Mouse (Mus musculus) hindbrain, embryonic 10.5 days (tissue): ENCODE measurements around the gene Exoc3l4. TPM values are rescaled to one million over a fixed set of nuclear protein-coding genes. Genes with fewer than 3 reads are reported as not detected.

Experiments used
- DNase-seq: peaks from one replicate; pipeline ENCODE4 v3.0.0-alpha.2; 2017; ENCODE audit warnings: low spot score
- H3K27ac ChIP-seq: fragments of 300-500 bp; sonication (generic); 2 replicates; pipeline ENCODE4 v1.5.1; 2016; ENCODE audit warnings: mild to moderate bottlenecking, moderate library complexity
- H3K27me3 ChIP-seq: fragments of 300-500 bp; sonication (generic); 2 replicates; pipeline ENCODE4 v1.6.1; 2016; ENCODE audit warnings: mild to moderate bottlenecking; ENCODE audit not compliant: poor library complexity, insufficient read depth, severe bottlenecking
- H3K36me3 ChIP-seq: fragments of 300-500 bp; sonication (generic); 2 replicates; pipeline ENCODE4 v1.6.1; 2016; ENCODE audit warnings: mild to moderate bottlenecking, moderate library complexity
- H3K4me1 ChIP-seq: fragments of 300-500 bp; sonication (generic); replicated peaks from 2 replicates; pipeline ENCODE4 v1.6.1; 2016; ENCODE audit warnings: mild to moderate bottlenecking
- H3K4me3 ChIP-seq: fragments of 300-500 bp; sonication (generic); 2 replicates; pipeline ENCODE4 v1.5.1; 2016; ENCODE audit warnings: mild to moderate bottlenecking, moderate library complexity
- H3K9me3 ChIP-seq: fragments of 300-500 bp; sonication (generic); 2 replicates; pipeline ENCODE4 v1.6.1; 2016; ENCODE audit warnings: mild to moderate bottlenecking, moderate library complexity
- WGBS: fragments of 180-500 bp; shearing (Covaris S2); methylation state at CpG from one replicate; pipeline ENCODE4 v1.1.7; 2016; 5-methylcytosine and 5-hydroxymethylcytosine counted together
- polyA plus RNA-seq: library from polyadenylated mRNA; unstranded; fragments of >200 nt; fragmentation: Nextera tagmentation; extraction: Ambion mirVana; gene quantifications from 2 replicates; pipeline ENCODE4 v1.2.1, GENCODE M21; 2016

The Exoc3l4 gene
- 4.7 and 5.4 TPM in 2 replicates for polyA plus RNA-seq

GRCm38 (mm10) chr12:111416921-111417779 lies at the start of gene Exoc3l4:
Gene Exoc3l4 (plus strand): TSS chr12:111417017.
- Histone ChIP-seq H3K9me3 (no peaks in the 10 kb centered on the region), H3K27me3 (peaks cover 66% of the 10 kb centered on the region), H3K4me3 (peak within 1 kb of the TSS; percentile 45), H3K36me3 (no peaks in the 10 kb centered on the region), H3K27ac (peak within 1 kb of the TSS; percentile 64), H3K4me1 (peaks cover 39% of the 10 kb centered on the region)
- WGBS = 4% methylated on average over 17 of the region's 17 CpGs
- no peak for DNase-seq

- Histone ChIP-seq H3K27me3 (no peaks in the 10 kb centered on the region), H3K36me3 (no peaks in the 10 kb centered on the region), H3K4me1 (peaks cover 47% of the 10 kb centered on the region), H3K27ac (no peak overlapping the region), H3K4me3 (no peak overlapping the region), H3K9me3 (no peaks in the 10 kb centered on the region)
- 91% methylated on average over 7 of the region's 7 CpGs for WGBS
- DNase-seq = no peak
These were observed 49.8 kb upstream of the Exoc3l4 start for GRCm38 (mm10) chr12:111367065-111367464.

GRCm38 (mm10) chr12:111370249-111370648 lies 46.6 kb upstream of the Exoc3l4 start:
- H3K36me3 ChIP-seq = no peaks in the 10 kb centered on the region
- no peak for DNase-seq
- peaks cover 41% of the 10 kb centered on the region for H3K4me1 ChIP-seq
- no peaks in the 10 kb centered on the region for H3K27me3 ChIP-seq
- no peaks in the 10 kb centered on the region for H3K9me3 ChIP-seq
- H3K27ac ChIP-seq = no peak overlapping the region
- WGBS = 57% methylated on average over 4 of the region's 4 CpGs
- no peak overlapping the region for H3K4me3 ChIP-seq

GRCm38 (mm10) chr12:111371905-111372304 lies 44.9 kb upstream of the Exoc3l4 start:
- no peak for DNase-seq
- Histone ChIP-seq H3K27ac (no peak overlapping the region), H3K9me3 (no peaks in the 10 kb centered on the region), H3K4me1 (peaks cover 57% of the 10 kb centered on the region), H3K36me3 (no peaks in the 10 kb centered on the region), H3K4me3 (no peak overlapping the region), H3K27me3 (no peaks in the 10 kb centered on the region)
- WGBS = 88% methylated on average over 7 of the region's 7 CpGs

GRCm38 (mm10) chr12:111373411-111373810 lies 43.4 kb upstream of the Exoc3l4 start:
- whole genome bisulfite sequencing = 82% methylated on average over 6 of the region's 6 CpGs
- no peak for DNase-seq
- Histone ChIP-seq H3K4me1 (peaks cover 56% of the 10 kb centered on the region), H3K36me3 (no peaks in the 10 kb centered on the region), H3K9me3 (no peaks in the 10 kb centered on the region), H3K4me3 (no peak overlapping the region), H3K27ac (no peak overlapping the region), H3K27me3 (no peaks in the 10 kb centered on the region)

GRCm38 (mm10) chr12:111374727-111375126 lies 42.1 kb upstream of the Exoc3l4 start:
- WGBS = 87% methylated on average over 10 of the region's 10 CpGs
- Histone ChIP-seq H3K36me3 (no peaks in the 10 kb centered on the region), H3K9me3 (no peaks in the 10 kb centered on the region), H3K4me3 (no peak overlapping the region), H3K4me1 (peaks cover 49% of the 10 kb centered on the region), H3K27ac (no peak overlapping the region), H3K27me3 (no peaks in the 10 kb centered on the region)
- no peak for DNase-seq

GRCm38 (mm10) chr12:111375559-111375958 lies 41.3 kb upstream of the Exoc3l4 start:
- no peaks in the 10 kb centered on the region for H3K27me3 ChIP-seq
- H3K9me3 ChIP-seq = no peaks in the 10 kb centered on the region
- 80% methylated on average over 12 of the region's 12 CpGs for WGBS
- H3K4me1 ChIP-seq = peaks cover 41% of the 10 kb centered on the region
- H3K36me3 ChIP-seq = no peaks in the 10 kb centered on the region
- DNase-seq = no peak
- peak overlapping the region; percentile 96 for H3K4me3 ChIP-seq
- no peak overlapping the region for H3K27ac ChIP-seq

GRCm38 (mm10) chr12:111376053-111376452 lies 40.8 kb upstream of the Exoc3l4 start:
- Histone ChIP-seq H3K27me3 (no peaks in the 10 kb centered on the region), H3K36me3 (no peaks in the 10 kb centered on the region), H3K4me1 (peaks cover 43% of the 10 kb centered on the region), H3K4me3 (peak overlapping the region; percentile 96), H3K27ac (peak overlapping the region; percentile 97; the same call in 1 of the 2 replicates), H3K9me3 (no peaks in the 10 kb centered on the region)
- no peak for DNase-seq
- 55% methylated on average over 6 of the region's 6 CpGs for WGBS

- Histone ChIP-seq H3K27ac (peak overlapping the region; percentile 97), H3K27me3 (no peaks in the 10 kb centered on the region), H3K36me3 (no peaks in the 10 kb centered on the region), H3K4me1 (peaks cover 47% of the 10 kb centered on the region), H3K9me3 (no peaks in the 10 kb centered on the region), H3K4me3 (peak overlapping the region; percentile 96)
- under 1% methylated on average over 49 of the region's 49 CpGs for WGBS
- DNase-seq = peak; percentile 53
These were observed 39.9 kb upstream of the Exoc3l4 start for GRCm38 (mm10) chr12:111376826-111377331.

- Histone ChIP-seq H3K4me1 (peaks cover 47% of the 10 kb centered on the region), H3K27ac (peak within 1 kb of the TSS; percentile 97), H3K36me3 (no peaks in the 10 kb centered on the region), H3K9me3 (no peaks in the 10 kb centered on the region), H3K27me3 (no peaks in the 10 kb centered on the region), H3K4me3 (peak within 1 kb of the TSS; percentile 96)
- under 1% methylated on average over 94 of the region's 94 CpGs for WGBS
- DNase-seq = peak; percentile 93
These were observed 39.3 kb upstream of the Exoc3l4 start, which contains the start of gene Cdc42bpb for GRCm38 (mm10) chr12:111377376-111377973. Gene Cdc42bpb (minus strand): TSS chr12:111377718.

- H3K27ac ChIP-seq = peak overlapping the region; percentile 97
These were observed 38.8 kb upstream of the Exoc3l4 start for GRCm38 (mm10) chr12:111377986-111378490.

GRCm38 (mm10) chr12:111378812-111379211 lies 38.0 kb upstream of the Exoc3l4 start:
- Histone ChIP-seq H3K9me3 (no peaks in the 10 kb centered on the region), H3K27me3 (no peaks in the 10 kb centered on the region), H3K4me3 (peak overlapping the region; percentile 96), H3K36me3 (no peaks in the 10 kb centered on the region), H3K27ac (peak overlapping the region; percentile 97), H3K4me1 (peaks cover 47% of the 10 kb centered on the region)
- 80% methylated on average over 12 of the region's 12 CpGs for WGBS
- DNase-seq = no peak

More at GRCm38 (mm10) chr12:111377986-111378490, 38.8 kb upstream of the Exoc3l4 start:
- H3K4me1 ChIP-seq = peaks cover 47% of the 10 kb centered on the region
- no peaks in the 10 kb centered on the region for H3K36me3 ChIP-seq
- no peaks in the 10 kb centered on the region for H3K27me3 ChIP-seq
- no peak for DNase-seq
- WGBS = under 1% methylated on average over 32 of the region's 32 CpGs
- H3K9me3 ChIP-seq = no peaks in the 10 kb centered on the region
- peak overlapping the region; percentile 96 for H3K4me3 ChIP-seq
